Mouse (Mus musculus): ENCODE data around the gene Tbx3.
A peak's percentile ranks its signal among the peaks of the same experiment; 100 is the strongest.

Gene Tbx3

GRCm38 (mm10) chr5:119670566-119671108, at the start of gene Tbx3:
Tbx3 (plus strand) TSS chr5:119670669.
- DNase-seq (ENCODE audit: low spot score): peak; percentile 94

GRCm38 (mm10) chr5:119622076-119622475, 48.4 kb upstream of the Tbx3 start:
- no peak for DNase-seq (ENCODE audit: low spot score)

- DNase-seq (ENCODE audit: low spot score): no peak
These were observed 45.9 kb upstream of the Tbx3 start for GRCm38 (mm10) chr5:119624554-119624953.

- DNase-seq (ENCODE audit: low spot score): no peak
These were observed 44.9 kb upstream of the Tbx3 start for GRCm38 (mm10) chr5:119625603-119626002.

- no peak for DNase-seq (ENCODE audit: low spot score)
These were observed 44.3 kb upstream of the Tbx3 start for GRCm38 (mm10) chr5:119626154-119626553.

GRCm38 (mm10) chr5:119626662-119627061, 43.8 kb upstream of the Tbx3 start:
- DNase-seq (ENCODE audit: low spot score): no peak

- DNase-seq (ENCODE audit: low spot score): no peak
These were observed 42.4 kb upstream of the Tbx3 start for GRCm38 (mm10) chr5:119628100-119628499.

- no peak for DNase-seq (ENCODE audit: low spot score)
These were observed 41.6 kb upstream of the Tbx3 start for GRCm38 (mm10) chr5:119628746-119629327.

GRCm38 (mm10) chr5:119633581-119633980, 36.9 kb upstream of the Tbx3 start:
- no peak for DNase-seq (ENCODE audit: low spot score)

- DNase-seq (ENCODE audit: low spot score): no peak
These were observed 35.6 kb upstream of the Tbx3 start for GRCm38 (mm10) chr5:119634861-119635260.

- DNase-seq (ENCODE audit: low spot score): no peak
These were observed 32.2 kb upstream of the Tbx3 start for GRCm38 (mm10) chr5:119638300-119638699.

- DNase-seq (ENCODE audit: low spot score): no peak
These were observed 29.4 kb upstream of the Tbx3 start for GRCm38 (mm10) chr5:119641094-119641493.

GRCm38 (mm10) chr5:119641714-119642113, 28.8 kb upstream of the Tbx3 start:
- DNase-seq (ENCODE audit: low spot score): no peak

GRCm38 (mm10) chr5:119646965-119647364, 23.5 kb upstream of the Tbx3 start:
- DNase-seq (ENCODE audit: low spot score): no peak

- DNase-seq (ENCODE audit: low spot score): no peak
These were observed 19.1 kb upstream of the Tbx3 start for GRCm38 (mm10) chr5:119651135-119651965.

GRCm38 (mm10) chr5:119656354-119656753, 14.1 kb upstream of the Tbx3 start:
- no peak for DNase-seq (ENCODE audit: low spot score)

- no peak for DNase-seq (ENCODE audit: low spot score)
These were observed 13.6 kb upstream of the Tbx3 start for GRCm38 (mm10) chr5:119656856-119657255.

GRCm38 (mm10) chr5:119657362-119657761, 13.1 kb upstream of the Tbx3 start:
- no peak for DNase-seq (ENCODE audit: low spot score)

GRCm38 (mm10) chr5:119657804-119658203, 12.7 kb upstream of the Tbx3 start:
- DNase-seq (ENCODE audit: low spot score): no peak

GRCm38 (mm10) chr5:119658396-119658795, 12.1 kb upstream of the Tbx3 start:
- no peak for DNase-seq (ENCODE audit: low spot score)

GRCm38 (mm10) chr5:119659041-119659440, 11.4 kb upstream of the Tbx3 start:
- no peak for DNase-seq (ENCODE audit: low spot score)

GRCm38 (mm10) chr5:119660526-119661410, 9.7 kb upstream of the Tbx3 start:
- DNase-seq (ENCODE audit: low spot score): no peak

All from lung, postnatal 25 days (tissue).